Comparison of ENCODE assay signal across 35 mouse cellular contexts in genomic region chr5:24556709-24557108, GRCm38 (mm10). TPM values are rescaled to one million over a fixed set of nuclear protein-coding genes. Genes with fewer than 3 reads are reported as not detected.
"Had no signal": no experiment of that assay in that cellular context is flagged by ENCODE, and none has a peak within 500 bp of the region (broad histone marks: within the 10 kb centered on the region; RNA-seq: fewer than 3 reads in every experiment).

4931409K22Rik (minus strand) TSS chr5:24556809.

- DNase-seq: left cerebral cortex, postnatal 4 days; liver; liver, embryonic 13.5 days; liver, postnatal 0 days; lung, adult 18-20 months; lung, adult 2 months; lung, embryonic 14.5 days; lung, postnatal 10 days; lung, postnatal 14 days; lung, postnatal 36 days; lung, postnatal 4 days; midbrain, embryonic 14.5 days had no signal

- H3K27me3 ChIP-seq: limb, embryonic 12.5 days; limb, embryonic 13.5 days; limb, embryonic 15.5 days; lung, embryonic 15.5 days; midbrain, embryonic 12.5 days; midbrain, embryonic 13.5 days had no signal

- H3K4me3 ChIP-seq: left cerebral cortex, adult 2 months; limb, embryonic 10.5 days; limb, embryonic 12.5 days; limb, embryonic 13.5 days; limb, embryonic 15.5 days; liver, embryonic 12.5 days; liver, embryonic 13.5 days; liver, embryonic 15.5 days; lung, embryonic 15.5 days; megakaryocyte, embryonic 14.5 days; midbrain, embryonic 10.5 days; midbrain, embryonic 12.5 days; midbrain, embryonic 13.5 days; midbrain, embryonic 15.5 days; myocyte had no signal

- H3K27ac ChIP-seq: left cerebral cortex, adult 2 months; limb, embryonic 10.5 days; limb, embryonic 12.5 days; limb, embryonic 13.5 days; limb, embryonic 15.5 days; liver, embryonic 12.5 days; liver, embryonic 13.5 days; liver, embryonic 14.5 days; liver, embryonic 15.5 days; lung, embryonic 15.5 days; macrophage; midbrain, embryonic 10.5 days; midbrain, embryonic 12.5 days; midbrain, embryonic 13.5 days; midbrain, embryonic 15.5 days had no signal

- H3K4me1 ChIP-seq: liver, embryonic 12.5 days; liver, embryonic 13.5 days; liver, embryonic 15.5 days; lung, embryonic 15.5 days; megakaryocyte, embryonic 14.5 days; midbrain, embryonic 10.5 days; midbrain, embryonic 15.5 days had no signal

- H3K36me3 ChIP-seq: limb, embryonic 10.5 days; limb, embryonic 12.5 days; limb, embryonic 13.5 days; limb, embryonic 15.5 days; liver, embryonic 12.5 days; liver, embryonic 13.5 days; liver, embryonic 15.5 days; lung, embryonic 15.5 days; midbrain, embryonic 10.5 days; midbrain, embryonic 12.5 days; midbrain, embryonic 13.5 days; midbrain, embryonic 15.5 days had no signal

RNA-seq across cellular contexts. Expression of gene 4931409K22Rik, which starts in this region (rescaled TPM):
- polyA plus RNA-seq: limb, embryonic 11.5 days; liver, adult 2 months; liver, embryonic 12.5 days; liver, embryonic 13.5 days; liver, embryonic 14.5 days; liver, embryonic 15.5 days; liver, embryonic 16.5 days; liver, postnatal 0 days; lung, adult 2 months; lung, embryonic 14.5 days; lung, embryonic 15.5 days; lung, embryonic 16.5 days; lung, postnatal 0 days; macrophage; midbrain, embryonic 11.5 days; midbrain, embryonic 14.5 days; midbrain, embryonic 15.5 days; midbrain, postnatal 0 days; myocyte had no signal
